Mouse (Mus musculus) intestine, postnatal 0 days (tissue): ENCODE results near the gene Sez6l2. TPM values are rescaled to one million over a fixed set of nuclear protein-coding genes. Genes with fewer than 3 reads are reported as not detected.

Source experiments
- ATAC-seq: fragments of 200-750 bp; cut with Nextera tagmentation; 2 replicates; pipeline ENCODE4 v1.8.0; 2017; ENCODE audit warnings: mild to moderate bottlenecking, moderate TSS enrichment, moderate library complexity
- H3K27ac ChIP-seq: fragments of 300-500 bp; sonication (generic); 2 replicates; pipeline ENCODE4 v1.5.1; 2014; ENCODE audit warnings: mild to moderate bottlenecking, low read depth, low read length, moderate library complexity
- H3K27me3 ChIP-seq: fragments of 300-500 bp; sonication (generic); replicated peaks from 2 replicates; pipeline ENCODE4 v1.6.1; 2014; ENCODE audit warnings: low read length, mixed read lengths; ENCODE audit not compliant: control insufficient read depth, insufficient read depth
- H3K36me3 ChIP-seq: fragments of 300-500 bp; sonication (generic); 2 replicates; pipeline ENCODE4 v1.6.1; 2014; ENCODE audit warnings: mild to moderate bottlenecking, moderate library complexity; ENCODE audit not compliant: control insufficient read depth, insufficient read depth
- H3K4me1 ChIP-seq: fragments of 300-500 bp; sonication (generic); replicated peaks from 2 replicates; pipeline ENCODE4 v1.6.1; 2014; ENCODE audit warnings: antibody characterized with exemption, low read length, mixed read lengths; ENCODE audit not compliant: control insufficient read depth, insufficient read depth
- H3K4me2 ChIP-seq: fragments of 300-500 bp; sonication (generic); replicated peaks from 2 replicates; pipeline ENCODE4 v1.6.1; 2014; ENCODE audit warnings: low read depth, mild to moderate bottlenecking, moderate library complexity
- H3K4me3 ChIP-seq: fragments of 300-500 bp; sonication (generic); 2 replicates; pipeline ENCODE4 v1.5.1; 2014; ENCODE audit warnings: low read depth, low read length
- H3K9ac ChIP-seq: fragments of 300-500 bp; sonication (generic); 2 replicates; pipeline ENCODE4 v1.6.1; 2014; ENCODE audit warnings: mild to moderate bottlenecking, low read depth, low read length
- H3K9me3 ChIP-seq: fragments of 300-500 bp; sonication (generic); 2 replicates; pipeline ENCODE4 v1.6.1; 2016; ENCODE audit warnings: mixed run types; ENCODE audit not compliant: control insufficient read depth
- CTCF ChIP-seq: sonication (generic); IDR thresholded peaks from 2 replicates; pipeline ENCODE4 v1.5.1; 2016; ENCODE audit warnings: low read depth, mild to moderate bottlenecking, control low read depth, antibody characterized with exemption, moderate library complexity
- WGBS: fragments of 180-500 bp; shearing (Covaris S2); extraction: QIAGEN DNeasy Blood & Tissue Kit; methylation state at CpG from one replicate; pipeline ENCODE4 v1.1.7; 2014; 5-methylcytosine and 5-hydroxymethylcytosine counted together
- polyA plus RNA-seq: library from polyadenylated mRNA; unstranded; fragments of >200 nt; fragmentation: Nextera tagmentation; extraction: Ambion mirVana; gene quantifications from 2 replicates; pipeline ENCODE4 v1.2.1, GENCODE M21; 2015

The Sez6l2 gene
- polyA plus RNA-seq, 1 experiment from 2014 or later, result 1.3 TPM

DNA sequence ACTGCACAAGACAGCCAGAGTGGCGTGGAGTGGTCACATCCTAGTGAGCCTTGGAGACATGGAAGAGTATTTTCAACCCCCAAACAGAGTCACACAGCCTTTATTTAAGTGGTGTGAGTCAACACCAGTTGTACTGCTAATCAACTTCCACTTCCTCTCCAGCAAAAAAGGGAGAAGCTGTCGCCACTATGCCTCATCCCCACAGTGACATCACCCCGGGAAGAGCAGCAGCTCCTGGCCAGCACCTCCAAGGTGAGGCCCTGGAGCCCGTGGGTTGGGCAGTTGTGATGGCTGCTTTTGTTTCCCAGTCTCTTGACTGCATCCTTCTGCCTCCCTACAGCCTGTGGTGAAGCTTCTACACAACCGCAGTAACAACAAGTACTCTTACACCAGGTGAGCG is 9.2 kb upstream of the Sez6l2 start:
- Histone ChIP-seq H3K4me1 (no peaks in the 10 kb centered on the region), H3K27me3 (no peaks in the 10 kb centered on the region), H3K9ac (no peak overlapping the region), H3K9me3 (no peaks in the 10 kb centered on the region), H3K4me2 (no peak overlapping the region), H3K36me3 (peaks cover 28% of the 10 kb centered on the region; the same call in 1 of the 2 replicates), H3K4me3 (no peak overlapping the region), H3K27ac (no peak overlapping the region)
- no peak for ATAC-seq
- no peak for TF ChIP-seq CTCF
- 44% methylated on average over 6 of the region's 6 CpGs for WGBS

DNA sequence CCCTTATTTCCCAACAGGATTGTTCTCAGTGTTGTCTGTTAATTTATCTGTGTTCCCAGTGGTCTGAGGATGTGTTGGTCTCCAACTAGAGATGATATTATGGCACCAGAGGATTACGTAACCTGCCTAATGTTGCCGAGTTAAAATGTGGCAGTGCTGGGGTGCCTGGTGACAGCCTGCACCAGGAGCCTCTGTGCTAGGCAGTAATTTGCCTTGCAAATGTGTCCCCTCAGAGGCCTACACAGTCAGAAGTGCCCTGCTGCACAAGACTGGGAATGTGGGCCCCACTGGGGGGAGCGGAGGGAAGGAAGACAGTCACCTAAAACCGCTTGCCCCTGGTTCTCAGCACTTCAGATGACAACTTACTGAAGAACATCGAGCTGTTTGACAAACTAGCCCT is 8.6 kb upstream of the Sez6l2 start:
- no peak for TF ChIP-seq CTCF
- no peak overlapping the region for H3K9ac ChIP-seq
- H3K4me2 ChIP-seq, result no peak overlapping the region
- WGBS, result 78% methylated on average over 5 of the region's 5 CpGs
- peaks cover 28% of the 10 kb centered on the region; the same call in 1 of the 2 replicates for H3K36me3 ChIP-seq
- no peaks in the 10 kb centered on the region for H3K9me3 ChIP-seq
- no peak for ATAC-seq
- no peaks in the 10 kb centered on the region for H3K4me1 ChIP-seq
- H3K4me3 ChIP-seq, result no peak overlapping the region
- H3K27me3 ChIP-seq, result no peaks in the 10 kb centered on the region
- H3K27ac ChIP-seq, result no peak overlapping the region

DNA sequence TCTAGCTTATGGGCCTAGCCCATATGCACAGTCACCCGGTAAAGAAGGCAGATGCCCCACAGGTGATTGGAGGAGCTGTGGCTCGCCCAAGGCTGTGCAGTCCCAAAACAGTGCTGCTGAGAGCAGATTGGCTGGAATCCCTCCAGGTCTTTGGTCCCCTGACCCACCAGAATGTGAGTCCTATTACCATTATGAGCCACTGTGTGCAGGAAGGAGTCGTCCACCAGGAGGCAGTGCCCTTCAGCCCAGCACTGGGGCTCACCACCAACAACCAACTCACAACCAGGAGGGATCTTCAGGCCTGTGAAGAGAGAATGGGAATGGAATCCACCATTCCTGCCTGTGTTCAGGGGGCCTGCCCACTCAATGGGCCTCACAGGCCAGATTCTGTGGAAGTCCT is 3.8 kb upstream of the Sez6l2 start:
- H3K9ac ChIP-seq, result no peak overlapping the region
- peaks cover 16% of the 10 kb centered on the region; the same call in 1 of the 2 replicates for H3K36me3 ChIP-seq
- no peak overlapping the region for H3K4me2 ChIP-seq
- no peak overlapping the region for H3K4me3 ChIP-seq
- H3K9me3 ChIP-seq, result no peaks in the 10 kb centered on the region
- H3K27me3 ChIP-seq, result peaks cover 14% of the 10 kb centered on the region
- no peak overlapping the region for H3K27ac ChIP-seq
- TF ChIP-seq CTCF, result peak; percentile 86
- 55% methylated on average over 3 of the region's 3 CpGs for WGBS
- peaks cover 8% of the 10 kb centered on the region; the same call in 1 of the 2 replicates for H3K4me1 ChIP-seq
- ATAC-seq, result no peak

DNA sequence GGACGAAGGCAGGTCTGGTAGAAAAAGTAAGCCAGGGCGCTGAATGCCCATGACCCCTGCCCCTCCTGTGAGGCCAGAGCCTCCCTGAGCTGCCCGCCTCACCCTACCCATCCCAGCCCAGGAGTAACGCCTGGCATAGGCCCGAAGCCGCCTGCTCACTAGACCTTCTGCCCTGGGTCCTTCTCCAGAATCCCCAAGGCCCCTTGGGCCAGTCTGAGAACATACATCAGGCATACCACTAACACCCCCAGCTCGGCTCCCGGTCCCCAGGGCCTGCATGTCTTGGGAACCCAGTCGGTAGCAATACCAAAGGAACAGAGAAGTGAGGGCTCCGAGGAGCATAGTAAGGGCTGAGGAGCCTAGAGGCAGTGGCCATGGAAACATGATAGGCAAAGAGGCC is 1.7 kb upstream of the Sez6l2 start:
- peaks cover 19% of the 10 kb centered on the region for H3K27me3 ChIP-seq
- no peak overlapping the region for H3K9ac ChIP-seq
- no peaks in the 10 kb centered on the region for H3K9me3 ChIP-seq
- H3K27ac ChIP-seq, result no peak overlapping the region
- TF ChIP-seq CTCF, result no peak
- WGBS, result 83% methylated on average over 10 of the region's 10 CpGs
- no peak overlapping the region for H3K4me3 ChIP-seq
- H3K4me2 ChIP-seq, result no peak overlapping the region
- H3K4me1 ChIP-seq, result peaks cover 8% of the 10 kb centered on the region; the same call in 1 of the 2 replicates
- no peak for ATAC-seq
- 0 out of 2 replicates have a peak, but pooled peaks cover 7% of the 10 kb centered on the region for H3K36me3 ChIP-seq

GRCm38 (mm10) chr7:126949403-126949792 is 965 bp upstream of the Sez6l2 start, which contains the start of gene Asphd1:
Gene Asphd1, minus strand, starts transcription at chr7:126949582.
- no peak within 1 kb of the TSS for H3K9ac ChIP-seq
- TF ChIP-seq CTCF, result no peak

GRCm38 (mm10) chr7:126950647-126951615 is 568 bp downstream of the Sez6l2 start:
- Histone ChIP-seq H3K4me1 (peaks cover 8% of the 10 kb centered on the region; the same call in 1 of the 2 replicates), H3K4me2 (peak overlapping the region; percentile 90), H3K36me3 (no peaks in the 10 kb centered on the region), H3K4me3 (peak overlapping the region; percentile 46; the same call in 1 of the 2 replicates), H3K9ac (no peak overlapping the region), H3K27me3 (peaks cover 19% of the 10 kb centered on the region), H3K9me3 (no peaks in the 10 kb centered on the region), H3K27ac (no peak overlapping the region)
- no peak for TF ChIP-seq CTCF
- WGBS, result 9% methylated on average over 26 of the region's 26 CpGs
- no peak; the same call in 1 of the 2 replicates for ATAC-seq

More at GRCm38 (mm10) chr7:126949403-126949792, 965 bp upstream of the Sez6l2 start, which contains the start of gene Asphd1:
- peak within 1 kb of the TSS; percentile 90 for H3K4me2 ChIP-seq
- peaks cover 8% of the 10 kb centered on the region; the same call in 1 of the 2 replicates for H3K4me1 ChIP-seq
- H3K9me3 ChIP-seq, result no peaks in the 10 kb centered on the region
- 2% methylated on average over 21 of the region's 21 CpGs for WGBS
- H3K4me3 ChIP-seq, result peak within 1 kb of the TSS; percentile 46
- 0 out of 2 replicates have a peak, but pooled peaks cover 7% of the 10 kb centered on the region for H3K36me3 ChIP-seq
- H3K27ac ChIP-seq, result no peak within 1 kb of the TSS
- H3K27me3 ChIP-seq, result peaks cover 19% of the 10 kb centered on the region
- no peak; the same call in 1 of the 2 replicates for ATAC-seq
